Mouse (Mus musculus): Measurements from ENCODE around the gene Ghrl.
"Not testable (repeated sequence)": the region's sequence is repeated elsewhere in the genome, so short reads cannot be mapped to it uniquely, and the experiment has no call there.

DNA sequence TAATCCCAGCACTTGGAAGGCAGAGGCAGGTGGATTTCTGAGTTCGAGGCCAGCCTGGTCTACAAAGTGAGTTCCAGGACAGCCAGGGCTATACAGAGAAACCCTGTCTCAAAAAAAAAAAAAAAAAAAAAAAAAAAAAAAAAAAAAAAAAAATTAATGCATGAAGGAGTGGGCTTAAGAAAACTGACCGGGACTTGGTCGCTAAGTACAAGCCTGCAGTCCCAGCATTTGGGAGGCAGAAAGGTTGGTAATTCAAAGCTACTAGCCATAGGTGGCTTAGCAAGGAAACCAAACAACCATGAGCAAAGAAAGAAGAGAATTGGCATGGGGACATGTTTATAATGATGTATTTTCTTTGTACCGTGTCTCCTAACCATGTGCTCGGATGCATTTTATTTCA lies 6.3 kb downstream of the Ghrl start:
- not testable (repeated sequence) for TF ChIP-seq POLR2A (IDR thresholded peaks at IDR 0.05; ENCODE audit: insufficient read depth, low read depth, low read length); CTCF (IDR thresholded peaks at IDR 0.05)
